Mouse (Mus musculus) CH12.LX (cell line): Measurements from ENCODE around the gene 1700013G24Rik. TPM values are rescaled to one million over a fixed set of nuclear protein-coding genes. Genes with fewer than 3 reads are reported as not detected.
"Not testable (repeated sequence)": the region's sequence is repeated elsewhere in the genome, so short reads cannot be mapped to it uniquely, and the experiment has no call there.

ENCODE experiments used
- DNase-seq: peaks from one replicate; pipeline ENCODE4 v3.0.0-alpha.2; 2013; ENCODE audit errors: extremely low read depth
- H3K27ac ChIP-seq: 2 replicates; pipeline ENCODE4 v1.5.1; 2012; ENCODE audit warnings: low read depth, mild to moderate bottlenecking, control low read depth, moderate library complexity; ENCODE audit not compliant: insufficient read depth
- H3K27me3 ChIP-seq: replicated peaks from 2 replicates; pipeline ENCODE3; 2012; ENCODE audit warnings: inconsistent platforms
- H3K36me3 ChIP-seq, 2 experiments: replicated peaks in 1 of 2; 2 replicates each; pipeline versions ENCODE3 to v1.6.1; 2012; ENCODE audit warnings: inconsistent platforms in 1 of 2, low read length in 1 of 2, mild to moderate bottlenecking in 1 of 2, mixed read lengths in 1 of 2, moderate library complexity in 1 of 2; ENCODE audit not compliant: control insufficient read depth in 1 of 2, insufficient read depth in 1 of 2
- H3K4me1 ChIP-seq, 2 experiments: 2 replicates each; pipeline ENCODE4 v1.6.1; 2012; ENCODE audit warnings: inconsistent platforms in 1 of 2, moderate library complexity in 1 of 2; ENCODE audit not compliant: insufficient read depth in 2 of 2, control insufficient read depth in 1 of 2
- H3K4me2 ChIP-seq: 2 replicates; pipeline ENCODE4 v1.6.1; 2012; ENCODE audit warnings: low read depth, mild to moderate bottlenecking, control low read depth; ENCODE audit not compliant: poor library complexity, insufficient read depth, severe bottlenecking
- H3K4me3 ChIP-seq, 3 experiments: fragments of 150-350 bp in 1 of 3; sonication (generic) in 1 of 3; replicated peaks in 1 of 3; 2 replicates each; pipeline versions ENCODE3 to v1.5.1; 2011 to 2012; ENCODE audit warnings: low read depth in 2 of 3, low read length in 2 of 3, mild to moderate bottlenecking in 2 of 3, moderate library complexity in 2 of 3, control low read depth in 1 of 3, improper control_type of control experiment in 1 of 3, inconsistent platforms in 1 of 3, mixed read lengths in 1 of 3; ENCODE audit not compliant: poor library complexity in 1 of 3
- H3K79me2 ChIP-seq: replicated peaks from 2 replicates; pipeline ENCODE4 v1.6.1; 2012; ENCODE audit warnings: mild to moderate bottlenecking, moderate library complexity; ENCODE audit not compliant: control insufficient read depth, poor library complexity, insufficient read depth, severe bottlenecking; ENCODE audit errors: extremely low read depth
- H3K9ac ChIP-seq: 2 replicates; pipeline ENCODE4 v1.6.1; 2012; ENCODE audit warnings: low read depth, mild to moderate bottlenecking, control low read depth, moderate library complexity; ENCODE audit not compliant: insufficient read depth
- H3K9me3 ChIP-seq: replicated peaks from 2 replicates; pipeline ENCODE3; 2012; ENCODE audit warnings: low read length, inconsistent platforms, mixed read lengths
- CHD1 ChIP-seq: IDR thresholded peaks from 2 replicates; pipeline ENCODE4 v1.6.1; 2012; ENCODE audit warnings: low read depth, low read length, improper control_type of control experiment, inconsistent platforms
- EP300 ChIP-seq: IDR thresholded peaks from 2 replicates; pipeline ENCODE4 v1.6.1; 2011; ENCODE audit warnings: low read length, improper control_type of control experiment
- IRF4 ChIP-seq: IDR thresholded peaks from 2 replicates; pipeline ENCODE4 v1.6.1; 2014; ENCODE audit warnings: low read depth, mild to moderate bottlenecking, inconsistent platforms, low read length, improper control_type of control experiment
- JUN ChIP-seq: IDR thresholded peaks from 2 replicates; pipeline ENCODE4 v1.6.1; 2011; ENCODE audit warnings: low read depth, mild to moderate bottlenecking, low read length, improper control_type of control experiment, moderate library complexity; ENCODE audit not compliant: insufficient read depth
- JUND ChIP-seq: conservative IDR thresholded peaks from 2 replicates; pipeline ENCODE4 v1.6.1; 2011; ENCODE audit warnings: low read depth, low read length, improper control_type of control experiment
- KAT2A ChIP-seq: IDR thresholded peaks from 2 replicates; pipeline ENCODE4 v1.6.1; 2012; ENCODE audit warnings: low read length, improper control_type of control experiment, inconsistent platforms; ENCODE audit not compliant: insufficient replicate concordance
- MAFK ChIP-seq: IDR thresholded peaks from 2 replicates; pipeline ENCODE4 v1.6.1; 2011; ENCODE audit warnings: low read length, improper control_type of control experiment; ENCODE audit not compliant: insufficient replicate concordance
- MEF2A ChIP-seq: IDR thresholded peaks from 2 replicates; pipeline ENCODE4 v1.6.1; 2014; ENCODE audit warnings: low read depth, mild to moderate bottlenecking, inconsistent platforms, low read length, improper control_type of control experiment, borderline replicate concordance
- PAX5 ChIP-seq: IDR thresholded peaks from 2 replicates; pipeline ENCODE4 v1.6.1; 2012; ENCODE audit warnings: low read length, inconsistent platforms, mixed read lengths
- POLR2A ChIP-seq: IDR thresholded peaks from 2 replicates; pipeline ENCODE4 v1.6.1; 2011; ENCODE audit warnings: low read depth, mild to moderate bottlenecking, improper control_type of control experiment, low read length
- USF1 ChIP-seq: IDR thresholded peaks from 2 replicates; pipeline ENCODE4 v1.6.1; 2014; ENCODE audit warnings: low read depth, mild to moderate bottlenecking, inconsistent platforms, low read length, improper control_type of control experiment
- USF2 ChIP-seq: conservative IDR thresholded peaks from 2 replicates; pipeline ENCODE4 v1.6.1; 2011; ENCODE audit warnings: low read depth, low read length, improper control_type of control experiment
- ZKSCAN1 ChIP-seq: IDR thresholded peaks from 2 replicates; pipeline ENCODE4 v1.6.1; 2012; ENCODE audit warnings: low read depth, inconsistent platforms, low read length, improper control_type of control experiment, borderline replicate concordance
- ZMIZ1 ChIP-seq: IDR thresholded peaks from 2 replicates; pipeline ENCODE4 v1.6.1; 2012; ENCODE audit warnings: low read depth, mild to moderate bottlenecking, inconsistent platforms, low read length, improper control_type of control experiment
- ZNF384 ChIP-seq: IDR thresholded peaks from 2 replicates; pipeline ENCODE4 v1.6.1; 2012; ENCODE audit warnings: low read depth, low read length, improper control_type of control experiment, inconsistent platforms
- dilution Hi-C: fragments of 300-500 bp; cut with MboI; formaldehyde crosslinking; loops from 2 replicates; pipeline ENCODE4 v1.14.3; 2020; ENCODE audit warnings: low sequenced_read_pairs; ENCODE audit not compliant: extremely low pct_unique_long_range_greater_than_20kb, extremely low pct_ligation_motif_present
- in situ Hi-C: fragments of 300-500 bp; cut with MboI; formaldehyde crosslinking; loops from 3 replicates; pipeline ENCODE4 v1.14.3; 2019; ENCODE audit warnings: low sequenced_read_pairs, low pct_ligation_motif_present, low pct_unique_long_range_greater_than_20kb, mixed read lengths
- polyA plus RNA-seq: library from polyadenylated mRNA; unstranded; fragments of >175 nt; gene quantifications from 2 replicates; pipeline ENCODE4 v1.2.1, GENCODE M21; 2012; ENCODE audit warnings: low read depth; ENCODE audit not compliant: insufficient read length
- total RNA-seq, 2 experiments: library from RNA; depleted of rRNA; stranded (reverse); fragments of 300-350 nt in 1 of 2; fragments of >200 nt in 1 of 2; gene quantifications; 2 replicates each; pipeline ENCODE4 v1.2.3; 2012 to 2014

Gene 1700013G24Rik
- total and polyA plus RNA-seq, 3 experiments = not detected

DNA sequence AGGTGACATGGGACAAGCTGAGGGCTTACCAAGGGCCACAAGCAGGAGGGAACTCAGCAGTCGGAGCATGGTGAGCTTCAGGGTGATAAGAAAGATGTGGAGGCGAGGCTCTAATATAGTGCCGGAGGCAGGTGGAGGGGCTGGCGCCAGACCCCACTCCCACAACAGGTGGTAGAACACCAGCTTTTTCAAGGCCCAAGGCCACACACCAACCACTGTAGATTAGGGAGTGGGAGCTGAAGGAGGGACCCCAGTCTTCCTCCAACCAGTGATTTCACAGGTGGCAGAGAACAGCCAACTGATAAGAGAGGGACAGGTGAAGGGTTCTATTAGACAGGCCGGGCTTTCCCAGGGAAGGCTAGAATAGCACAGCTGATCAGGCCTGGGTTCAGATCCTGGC is 43.4 kb upstream of the 1700013G24Rik start, which contains the start of gene Cela3a:
Gene Cela3a (minus strand): TSS at position 101 of the 400 bp plus-strand sequence.
- Histone ChIP-seq H3K36me3 (no peaks in the 10 kb centered on the region), H3K4me2 (no peak within 1 kb of the TSS), H3K9me3 (peaks cover 4% of the 10 kb centered on the region), H3K4me3 (no peak within 1 kb of the TSS), H3K4me1 (no peaks in the 10 kb centered on the region; a peak in 1 of 4 replicates), H3K9ac (no peak within 1 kb of the TSS), H3K79me2 (no peaks in the 10 kb centered on the region), H3K27ac (no peak within 1 kb of the TSS), H3K27me3 (peaks cover 33% of the 10 kb centered on the region)
- in situ Hi-C loops = no loop called here
- TF ChIP-seq CHD1 = no peak
- DNase-seq = no peak
- dilution Hi-C loops = no loop called here

DNA sequence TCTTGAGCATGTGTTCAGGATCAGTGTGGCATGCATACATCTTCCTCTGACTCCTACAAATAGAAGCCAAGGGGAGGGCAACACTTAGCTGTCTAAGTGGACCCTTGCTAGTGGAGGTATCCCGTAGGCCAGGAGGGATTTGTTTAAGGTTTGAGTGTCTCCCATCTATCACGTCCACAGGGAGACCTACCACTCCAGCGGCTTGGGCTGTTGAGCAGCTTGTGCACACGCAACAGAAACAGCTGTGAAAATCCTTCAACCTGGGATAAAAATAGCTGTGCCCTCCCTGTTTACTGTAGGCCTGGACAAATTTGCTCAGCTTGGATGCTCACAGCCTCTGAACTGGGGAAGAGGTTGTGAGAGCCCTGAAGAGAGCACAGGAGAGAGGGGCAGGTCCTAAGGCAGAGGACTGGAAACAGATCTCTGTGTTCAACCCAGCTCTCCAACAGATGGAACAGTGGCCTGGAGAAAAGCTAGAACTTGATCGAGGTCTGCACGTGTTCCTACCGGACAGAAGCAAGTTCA is 40.8 kb upstream of the 1700013G24Rik start:
- H3K27me3 ChIP-seq = peaks cover 30% of the 10 kb centered on the region
- H3K4me3 ChIP-seq, H3K36me3 ChIP-seq, H3K4me1 ChIP-seq, H3K4me2 ChIP-seq, H3K9ac ChIP-seq, H3K79me2 ChIP-seq, H3K9me3 ChIP-seq, in situ Hi-C loops, dilution Hi-C loops, DNase-seq, H3K27ac ChIP-seq: not testable (repeated sequence)

DNA sequence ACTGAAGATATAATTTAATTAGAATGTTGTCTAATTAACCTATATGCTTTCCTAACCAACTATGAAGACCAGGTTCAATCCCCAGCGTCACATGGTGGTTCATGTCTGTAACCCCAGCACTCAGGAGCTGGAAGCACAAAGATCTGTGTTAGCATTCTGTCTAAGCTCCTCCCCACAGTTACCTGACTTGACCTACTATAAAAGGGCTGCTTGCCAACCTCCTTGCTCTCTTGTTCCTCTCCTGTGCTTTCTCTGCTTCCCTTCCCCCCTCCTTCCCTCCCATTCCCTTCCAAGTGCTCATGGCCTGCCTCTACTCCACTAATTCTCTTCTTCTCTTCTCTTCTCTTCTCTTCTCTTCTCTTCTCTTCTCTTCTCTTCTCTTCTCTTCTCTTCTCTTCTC is 38.1 kb upstream of the 1700013G24Rik start:
- no peak overlapping the region for H3K9ac ChIP-seq
- H3K27ac ChIP-seq = no peak overlapping the region
- H3K4me2 ChIP-seq = no peak overlapping the region
- no peaks in the 10 kb centered on the region for H3K36me3 ChIP-seq
- H3K9me3 ChIP-seq = peaks cover 4% of the 10 kb centered on the region
- in situ Hi-C loops = no loop called here
- H3K4me1 ChIP-seq = no peaks in the 10 kb centered on the region; a peak in 1 of 4 replicates
- peaks cover 19% of the 10 kb centered on the region for H3K27me3 ChIP-seq
- dilution Hi-C loops = no loop called here
- TF ChIP-seq IRF4 = no peak
- TF ChIP-seq, all 38 proteins: peak for 0
- no peak overlapping the region for H3K4me3 ChIP-seq
- DNase-seq = no peak
- H3K79me2 ChIP-seq = no peaks in the 10 kb centered on the region

DNA sequence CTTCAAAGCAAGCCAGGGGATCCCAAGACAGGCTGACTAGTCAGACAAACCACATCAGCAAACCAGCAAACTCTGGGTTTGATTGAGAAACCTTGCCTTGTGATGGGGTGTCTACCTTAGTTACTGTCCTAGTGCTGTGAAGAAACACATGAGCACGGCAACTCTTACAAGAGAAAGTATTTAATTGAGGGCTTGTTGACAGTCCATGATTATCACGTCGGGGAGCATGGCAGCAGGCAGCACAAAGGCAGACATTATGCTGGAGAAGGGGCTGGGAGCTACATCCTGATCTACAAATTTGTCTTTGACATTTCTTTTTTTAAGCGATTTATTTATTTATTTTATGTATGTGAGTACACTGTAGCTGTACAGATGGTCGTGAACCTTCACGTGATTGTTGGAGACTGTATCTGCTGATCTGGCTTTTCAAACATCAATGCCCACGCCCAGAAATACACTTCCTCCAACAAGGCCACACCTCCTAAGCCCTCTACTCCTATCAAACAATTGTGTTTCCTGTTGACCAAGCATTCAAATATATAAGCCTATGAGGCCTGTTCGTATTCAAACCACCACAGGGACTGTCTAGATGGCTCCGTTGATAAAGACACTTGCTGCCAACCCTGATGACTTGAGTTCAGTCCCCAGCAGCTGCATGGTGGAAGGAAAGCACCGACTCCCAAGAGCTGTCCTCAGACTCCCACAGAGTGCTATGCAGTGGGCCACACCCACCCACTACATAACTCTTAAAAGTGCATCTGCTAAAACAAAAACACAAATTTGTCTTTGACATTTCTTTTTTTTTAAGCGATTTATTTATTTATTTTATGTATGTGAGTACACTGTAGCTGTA is 35.1 kb upstream of the 1700013G24Rik start:
- H3K4me1 ChIP-seq = no peaks in the 10 kb centered on the region
- H3K9ac ChIP-seq = no peak overlapping the region
- H3K36me3 ChIP-seq = no peaks in the 10 kb centered on the region
- no peak for DNase-seq
- H3K27ac ChIP-seq = no peak overlapping the region
- in situ Hi-C loops (no loop called here), dilution Hi-C loops (no loop called here)
- no peak overlapping the region for H3K4me3 ChIP-seq
- H3K4me2 ChIP-seq = no peak overlapping the region
- H3K9me3 ChIP-seq = peaks cover 4% of the 10 kb centered on the region
- TF ChIP-seq ZNF384 (no peak), MAFK (no peak), USF2 (no peak), MEF2A (no peak), JUND (no peak), EP300 (no peak), ZKSCAN1 (no peak), POLR2A (no peak), KAT2A (no peak), ZMIZ1 (no peak), JUN (no peak), PAX5 (no peak), USF1 (no peak)
- H3K79me2 ChIP-seq = no peaks in the 10 kb centered on the region
- peaks cover 29% of the 10 kb centered on the region for H3K27me3 ChIP-seq
